Mouse (Mus musculus): Measurements from ENCODE around the gene Gabrb2. TPM values are rescaled to one million over a fixed set of nuclear protein-coding genes. Genes with fewer than 3 reads are reported as not detected.

The Gabrb2 gene
- polyA plus RNA-seq, 1 experiment from 2014 or later: 0.35 TPM

DNA sequence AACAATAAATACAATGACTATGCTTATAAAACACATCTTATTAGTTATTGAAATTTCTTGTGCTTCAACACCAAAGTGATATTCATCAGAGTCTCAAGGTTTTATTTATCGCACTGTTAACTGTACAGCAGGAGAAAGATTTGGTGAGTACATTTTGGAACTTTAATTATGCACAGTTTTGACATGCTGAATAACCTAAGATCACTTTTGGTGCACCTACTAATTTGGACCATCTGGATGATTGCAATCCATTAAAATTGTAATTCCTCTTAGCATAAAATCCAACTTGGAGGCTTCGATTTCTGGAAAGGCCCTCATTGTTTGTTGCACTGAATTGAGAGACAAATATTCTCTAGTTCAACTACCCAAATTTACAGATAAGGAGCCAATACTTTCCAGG lies 123.3 kb downstream of the Gabrb2 start:
- Histone ChIP-seq H3K4me2 (no peak overlapping the region), H3K27ac (no peak overlapping the region), H3K27me3 (replicated peaks) (no peaks in the 10 kb centered on the region), H3K9me3 (replicated peaks) (no peaks in the 10 kb centered on the region), H3K4me1 (no peaks in the 10 kb centered on the region), H3K9ac (no peak overlapping the region), H3K4me3 (no peak overlapping the region), H3K36me3 (no peaks in the 10 kb centered on the region)
- 62% methylated on average over 2 of the region's 2 CpGs for WGBS (ENCODE audit: insufficient replicate concordance)
- no peak for ATAC-seq

DNA sequence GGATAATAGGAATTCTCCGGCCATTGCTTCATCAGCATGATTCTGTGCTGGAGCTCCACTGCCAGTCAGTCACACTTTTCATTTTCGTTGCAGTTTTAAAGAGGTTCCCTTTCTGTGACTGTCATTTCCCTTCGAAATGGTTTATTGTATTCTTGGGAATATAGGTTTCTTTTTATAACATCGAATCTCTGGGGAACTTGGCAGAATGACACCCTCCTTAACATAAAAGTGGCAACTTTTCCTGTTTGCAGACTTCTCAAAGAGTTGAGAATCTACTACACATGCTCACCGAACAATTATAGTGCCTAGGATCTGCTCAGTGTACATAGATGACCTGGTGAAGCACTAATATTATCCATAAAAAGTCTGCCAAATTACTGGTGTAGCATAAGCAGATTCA lies 146.5 kb downstream of the Gabrb2 start:
- H3K4me1 ChIP-seq: no peaks in the 10 kb centered on the region
- no peak overlapping the region for H3K4me2 ChIP-seq
- H3K36me3 ChIP-seq: no peaks in the 10 kb centered on the region
- no peaks in the 10 kb centered on the region for H3K27me3 ChIP-seq (replicated peaks)
- no peak overlapping the region for H3K27ac ChIP-seq
- ATAC-seq: no peak
- 63% methylated on average over 5 of the region's 5 CpGs for WGBS (ENCODE audit: insufficient replicate concordance)
- H3K4me3 ChIP-seq: no peak overlapping the region
- no peak overlapping the region for H3K9ac ChIP-seq
- H3K9me3 ChIP-seq (replicated peaks): no peaks in the 10 kb centered on the region

DNA sequence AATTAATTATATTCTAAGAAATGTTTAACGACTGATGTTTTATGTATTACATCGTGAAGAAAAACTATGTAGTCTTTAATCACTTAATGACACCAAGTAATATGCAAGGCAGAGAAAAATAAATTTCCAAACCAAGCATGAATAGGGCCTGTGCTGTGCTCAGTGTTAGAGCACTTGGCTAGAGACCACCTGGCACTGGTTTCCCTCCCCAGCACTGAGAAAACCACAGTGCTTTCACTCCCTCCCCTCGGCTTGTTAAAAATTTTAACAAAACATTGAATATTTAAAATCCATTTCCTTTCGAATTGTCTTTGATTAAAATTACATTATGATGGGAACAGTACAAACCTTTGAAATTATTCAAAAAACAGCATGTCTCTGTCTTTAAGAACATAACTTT lies 151.9 kb downstream of the Gabrb2 start:
- H3K9me3 ChIP-seq (replicated peaks): no peaks in the 10 kb centered on the region
- 57% methylated on average over 4 of the region's 4 CpGs for WGBS (ENCODE audit: insufficient replicate concordance)
- H3K4me3 ChIP-seq: no peak overlapping the region
- H3K27ac ChIP-seq: no peak overlapping the region
- H3K27me3 ChIP-seq (replicated peaks): no peaks in the 10 kb centered on the region
- ATAC-seq: no peak
- no peak overlapping the region for H3K4me2 ChIP-seq
- no peak overlapping the region for H3K9ac ChIP-seq
- H3K4me1 ChIP-seq: no peaks in the 10 kb centered on the region
- no peaks in the 10 kb centered on the region for H3K36me3 ChIP-seq

DNA sequence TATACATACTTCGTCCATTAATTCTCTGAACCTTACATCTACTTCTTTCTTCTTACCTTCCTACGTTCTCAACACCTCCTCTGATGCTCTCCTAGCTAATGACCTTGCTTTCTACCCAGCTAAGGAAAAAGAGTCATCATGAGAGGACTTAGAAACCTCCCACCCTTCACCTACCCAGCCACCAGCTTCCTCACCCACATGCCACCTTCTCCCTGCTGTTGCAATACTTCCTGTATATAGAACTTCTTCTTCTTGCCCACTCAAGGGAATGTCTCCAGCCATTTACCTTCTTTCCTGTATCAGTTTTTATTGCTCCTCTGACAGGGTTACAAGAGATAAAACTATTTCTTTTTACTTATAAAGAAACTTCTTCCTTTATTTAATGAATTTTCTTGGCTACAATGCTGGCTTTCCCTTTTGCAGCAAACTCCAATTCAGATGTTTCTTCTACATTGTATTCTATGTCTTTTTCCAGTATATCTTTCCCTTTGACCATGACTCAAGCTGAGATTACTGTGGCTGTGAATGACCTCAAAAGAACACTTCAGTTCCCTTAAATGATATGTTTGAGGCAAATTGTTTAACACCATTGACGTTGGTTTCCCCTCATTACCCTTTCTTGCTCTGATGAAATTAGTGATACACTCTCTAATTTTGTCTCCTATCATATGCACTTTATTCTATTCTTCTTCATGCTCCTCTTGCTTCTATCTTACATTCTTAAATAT lies 155.8 kb downstream of the Gabrb2 start:
- H3K27ac ChIP-seq: no peak overlapping the region
- H3K27me3 ChIP-seq (replicated peaks): no peaks in the 10 kb centered on the region
- no peak overlapping the region for H3K4me2 ChIP-seq
- no peaks in the 10 kb centered on the region for H3K9me3 ChIP-seq (replicated peaks)
- no peaks in the 10 kb centered on the region for H3K4me1 ChIP-seq
- H3K9ac ChIP-seq: no peak overlapping the region
- 67% methylated on average over 3 of the region's 3 CpGs for WGBS (ENCODE audit: insufficient replicate concordance)
- no peaks in the 10 kb centered on the region for H3K36me3 ChIP-seq
- no peak for ATAC-seq
- no peak overlapping the region for H3K4me3 ChIP-seq

DNA sequence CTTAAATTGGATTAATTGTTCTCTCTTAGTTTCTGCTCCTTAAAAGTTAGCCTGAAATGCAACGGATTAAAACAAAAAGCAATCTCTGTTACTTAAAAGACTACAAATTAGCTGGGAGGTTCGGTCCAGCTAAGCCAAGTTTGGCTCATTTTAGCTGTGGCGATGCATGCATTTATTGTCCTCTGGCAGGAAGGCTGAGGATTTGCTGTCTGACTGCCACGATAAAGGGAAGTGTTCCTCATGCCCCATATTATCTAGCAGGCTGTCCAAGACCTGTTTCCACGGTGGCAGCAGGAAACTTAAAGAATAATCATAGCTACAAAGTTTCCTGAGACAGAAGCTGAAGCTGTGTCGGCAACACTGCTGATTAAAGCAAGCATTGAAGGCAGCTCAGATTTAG lies 160.2 kb downstream of the Gabrb2 start:
- Histone ChIP-seq H3K4me3 (no peak overlapping the region), H3K27ac (no peak overlapping the region), H3K9ac (no peak overlapping the region), H3K27me3 (replicated peaks) (no peaks in the 10 kb centered on the region), H3K4me1 (no peaks in the 10 kb centered on the region), H3K4me2 (no peak overlapping the region), H3K9me3 (replicated peaks) (no peaks in the 10 kb centered on the region), H3K36me3 (no peaks in the 10 kb centered on the region)
- 51% methylated on average over 6 of the region's 6 CpGs for WGBS (ENCODE audit: insufficient replicate concordance)
- no peak for ATAC-seq

DNA sequence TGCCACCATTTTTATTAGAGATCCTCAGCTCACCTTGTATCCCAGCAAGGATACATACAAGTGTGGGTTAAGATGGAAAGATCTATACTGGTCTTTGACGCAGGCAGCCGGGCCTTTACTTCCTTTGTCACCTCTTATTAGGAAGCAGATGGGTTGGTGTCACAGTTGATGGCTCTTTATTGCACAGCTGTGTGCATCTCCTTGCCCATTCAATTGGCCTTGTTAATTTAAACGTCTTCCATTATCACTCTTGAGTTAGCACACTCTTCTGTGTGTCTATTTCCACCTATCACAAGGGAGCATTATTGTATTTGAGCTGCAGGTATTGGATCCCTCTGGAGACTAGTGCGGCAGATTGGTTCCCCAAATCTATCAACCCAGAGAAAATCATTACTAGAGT lies 161.6 kb downstream of the Gabrb2 start:
- ATAC-seq: no peak
- Histone ChIP-seq H3K4me3 (no peak overlapping the region), H3K9me3 (replicated peaks) (no peaks in the 10 kb centered on the region), H3K36me3 (no peaks in the 10 kb centered on the region), H3K27me3 (replicated peaks) (no peaks in the 10 kb centered on the region), H3K4me2 (no peak overlapping the region), H3K4me1 (no peaks in the 10 kb centered on the region), H3K27ac (no peak overlapping the region), H3K9ac (no peak overlapping the region)
- WGBS (ENCODE audit: insufficient replicate concordance): 65% methylated on average over 4 of the region's 4 CpGs

DNA sequence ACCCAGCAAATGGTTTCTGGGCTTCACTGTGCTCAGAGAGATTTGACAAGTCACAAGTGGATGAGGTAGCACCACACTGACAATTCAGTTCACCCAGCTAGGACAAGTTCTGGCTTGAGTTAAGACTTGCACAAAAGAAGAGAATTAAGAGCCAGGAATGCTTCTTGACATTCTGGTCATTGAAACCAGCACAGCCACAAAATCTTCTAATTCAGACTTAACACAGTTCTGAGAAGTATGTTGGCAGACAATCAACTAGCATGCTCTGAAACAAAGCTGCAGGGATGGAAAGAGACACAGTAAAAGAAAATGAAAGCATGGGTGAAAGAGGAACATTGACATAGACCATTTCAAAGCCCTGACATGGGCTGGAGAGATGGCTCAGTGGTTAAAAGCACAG lies 162.2 kb downstream of the Gabrb2 start:
- ATAC-seq: no peak

DNA sequence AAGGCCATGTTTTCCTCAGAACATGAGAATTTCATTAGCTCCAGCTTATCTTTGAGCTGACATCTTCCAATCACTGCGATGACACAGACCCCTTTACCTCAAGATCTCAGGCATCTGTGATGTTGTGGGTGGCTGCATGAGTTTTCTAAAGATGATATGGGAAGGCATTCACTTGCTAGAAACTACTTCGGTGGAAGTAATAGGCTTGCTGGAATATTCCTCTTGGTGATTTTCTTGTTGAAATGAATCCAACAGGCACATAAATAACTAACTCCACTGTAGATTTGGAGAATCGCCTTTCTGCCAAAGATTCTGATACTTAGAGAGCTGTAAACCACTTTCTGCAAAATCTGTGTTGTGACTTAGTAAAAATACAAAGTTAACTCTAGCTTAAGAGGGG lies 172.9 kb downstream of the Gabrb2 start:
- Histone ChIP-seq H3K4me1 (no peaks in the 10 kb centered on the region), H3K4me3 (no peak overlapping the region), H3K9ac (no peak overlapping the region), H3K36me3 (no peaks in the 10 kb centered on the region), H3K27ac (no peak overlapping the region), H3K27me3 (replicated peaks) (no peaks in the 10 kb centered on the region), H3K9me3 (replicated peaks) (no peaks in the 10 kb centered on the region), H3K4me2 (no peak overlapping the region)
- 61% methylated on average over 3 of the region's 3 CpGs for WGBS (ENCODE audit: insufficient replicate concordance)
- no peak for ATAC-seq

More for the DNA sequence above, 162.2 kb downstream of the Gabrb2 start:
- H3K9ac ChIP-seq: no peak overlapping the region
- H3K4me3 ChIP-seq: no peak overlapping the region
- H3K4me1 ChIP-seq: no peaks in the 10 kb centered on the region
- H3K27me3 ChIP-seq (replicated peaks): no peaks in the 10 kb centered on the region
- no peaks in the 10 kb centered on the region for H3K36me3 ChIP-seq
- H3K9me3 ChIP-seq (replicated peaks): no peaks in the 10 kb centered on the region
- no peak overlapping the region for H3K27ac ChIP-seq
- H3K4me2 ChIP-seq: no peak overlapping the region

DNA sequence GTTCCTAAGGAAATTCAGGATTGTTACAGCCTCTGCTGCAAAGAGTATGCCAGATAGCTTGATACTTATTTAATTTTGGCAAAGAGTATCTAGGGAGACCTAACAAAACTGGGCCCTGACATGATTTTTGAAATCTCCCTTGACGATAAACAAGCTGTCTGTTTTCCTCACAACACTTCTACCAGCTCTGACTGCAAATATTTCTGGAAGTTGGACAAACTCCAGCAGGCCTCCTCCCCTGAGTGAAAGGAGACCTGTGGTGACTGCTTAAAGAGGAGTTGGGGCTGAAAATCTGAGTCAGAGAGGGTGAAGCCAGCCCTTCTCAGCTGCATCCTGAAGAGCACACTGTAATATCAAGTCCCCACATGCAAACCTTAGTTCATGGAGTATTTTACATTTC lies 186.7 kb downstream of the Gabrb2 start:
- no peak overlapping the region for H3K27ac ChIP-seq
- H3K4me3 ChIP-seq: no peak overlapping the region
- no peaks in the 10 kb centered on the region for H3K9me3 ChIP-seq (replicated peaks)
- H3K4me2 ChIP-seq: no peak overlapping the region
- ATAC-seq: no peak
- H3K4me1 ChIP-seq: no peaks in the 10 kb centered on the region
- no peak overlapping the region for H3K9ac ChIP-seq
- WGBS (ENCODE audit: insufficient replicate concordance): 79% methylated on average over 1 of the region's 1 CpGs
- no peaks in the 10 kb centered on the region for H3K27me3 ChIP-seq (replicated peaks)
- no peaks in the 10 kb centered on the region for H3K36me3 ChIP-seq

DNA sequence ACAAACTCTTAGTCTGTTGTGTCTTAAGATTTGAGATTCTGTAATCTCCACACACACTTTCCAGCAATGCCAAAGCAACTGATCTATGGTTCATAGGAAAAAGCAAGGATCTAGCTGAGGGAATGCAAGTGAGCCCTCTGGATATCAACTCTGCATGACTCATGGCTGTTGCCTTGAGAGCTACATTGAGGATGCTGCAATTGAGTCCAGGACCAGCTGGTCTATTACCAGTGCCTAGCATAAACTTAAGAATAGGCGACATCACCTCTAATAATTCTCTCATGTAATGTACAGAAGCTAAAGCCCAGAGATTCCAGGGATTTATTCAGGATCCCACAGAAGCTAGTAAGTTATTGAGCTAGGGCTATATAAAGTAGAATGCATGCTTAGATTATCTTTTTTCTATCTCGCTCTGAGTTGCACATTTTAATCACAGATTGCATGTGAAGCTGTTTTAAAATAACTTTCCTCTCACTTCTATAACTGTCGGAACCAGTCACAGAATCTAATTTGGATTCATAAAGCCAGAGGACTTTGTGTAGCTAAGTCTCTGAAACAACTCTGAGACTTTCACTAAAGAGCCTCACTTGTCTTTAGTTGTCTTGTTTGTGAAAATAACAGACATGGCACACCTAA lies 189.7 kb downstream of the Gabrb2 start:
- H3K27me3 ChIP-seq (replicated peaks): no peaks in the 10 kb centered on the region
- H3K4me1 ChIP-seq: no peaks in the 10 kb centered on the region
- WGBS (ENCODE audit: insufficient replicate concordance): 64% methylated on average over 3 of the region's 3 CpGs
- H3K9ac ChIP-seq: no peak overlapping the region
- no peak for ATAC-seq
- H3K4me2 ChIP-seq: no peak overlapping the region
- no peak overlapping the region for H3K4me3 ChIP-seq
- no peak overlapping the region for H3K27ac ChIP-seq
- H3K36me3 ChIP-seq: no peaks in the 10 kb centered on the region
- H3K9me3 ChIP-seq (replicated peaks): no peaks in the 10 kb centered on the region

DNA sequence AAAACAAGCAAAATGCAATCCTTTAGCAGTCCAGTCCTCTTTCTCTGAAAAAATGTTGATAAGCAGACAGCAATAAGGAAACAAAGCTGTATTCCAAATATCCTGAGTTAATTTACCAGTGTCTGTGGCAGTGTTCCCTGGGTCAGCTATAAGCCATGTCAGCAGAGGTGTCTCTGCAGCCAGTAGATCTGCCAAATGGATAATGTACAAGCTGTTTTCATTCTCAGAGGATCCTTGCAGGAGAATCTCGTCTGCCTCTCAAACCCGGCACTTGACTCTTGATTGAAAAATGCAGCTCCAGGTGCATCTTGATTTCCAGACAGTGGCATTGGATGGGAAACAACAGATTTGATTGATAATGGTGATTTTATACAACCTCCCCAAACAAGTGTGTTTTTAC lies 198.6 kb downstream of the Gabrb2 start:
- 71% methylated on average over 2 of the region's 2 CpGs for WGBS (ENCODE audit: insufficient replicate concordance)
- ATAC-seq: no peak

DNA sequence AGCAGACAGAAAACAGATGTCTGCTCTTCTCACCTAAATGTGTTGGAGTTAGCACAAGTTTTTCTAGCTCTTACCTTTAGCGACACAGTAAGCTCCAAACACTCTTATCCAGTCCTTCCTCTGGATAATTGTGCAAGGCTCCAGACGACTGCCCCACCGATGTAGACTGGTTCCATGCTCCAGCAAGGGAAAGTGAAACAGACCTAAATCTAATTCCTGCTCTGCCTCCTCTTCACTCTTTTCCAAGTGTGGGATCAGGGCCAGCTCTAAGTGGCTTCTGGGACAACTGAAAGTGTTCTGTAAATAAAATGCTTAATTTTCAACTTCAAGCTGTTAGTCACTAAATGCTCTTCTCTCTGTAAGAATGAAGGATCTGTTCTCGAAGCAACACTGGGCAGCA lies 201.6 kb downstream of the Gabrb2 start:
- Histone ChIP-seq H3K4me3 (no peak overlapping the region), H3K27ac (no peak overlapping the region), H3K36me3 (no peaks in the 10 kb centered on the region), H3K4me1 (no peaks in the 10 kb centered on the region), H3K9me3 (replicated peaks) (no peaks in the 10 kb centered on the region), H3K4me2 (no peak overlapping the region), H3K27me3 (replicated peaks) (no peaks in the 10 kb centered on the region), H3K9ac (no peak overlapping the region)
- 64% methylated on average over 4 of the region's 4 CpGs for WGBS (ENCODE audit: insufficient replicate concordance)
- ATAC-seq: no peak

More for the DNA sequence above, 198.6 kb downstream of the Gabrb2 start:
- H3K9me3 ChIP-seq (replicated peaks): no peaks in the 10 kb centered on the region
- H3K4me2 ChIP-seq: no peak overlapping the region
- H3K4me1 ChIP-seq: no peaks in the 10 kb centered on the region
- H3K36me3 ChIP-seq: no peaks in the 10 kb centered on the region
- no peaks in the 10 kb centered on the region for H3K27me3 ChIP-seq (replicated peaks)
- no peak overlapping the region for H3K9ac ChIP-seq
- no peak overlapping the region for H3K4me3 ChIP-seq
- H3K27ac ChIP-seq: no peak overlapping the region

DNA sequence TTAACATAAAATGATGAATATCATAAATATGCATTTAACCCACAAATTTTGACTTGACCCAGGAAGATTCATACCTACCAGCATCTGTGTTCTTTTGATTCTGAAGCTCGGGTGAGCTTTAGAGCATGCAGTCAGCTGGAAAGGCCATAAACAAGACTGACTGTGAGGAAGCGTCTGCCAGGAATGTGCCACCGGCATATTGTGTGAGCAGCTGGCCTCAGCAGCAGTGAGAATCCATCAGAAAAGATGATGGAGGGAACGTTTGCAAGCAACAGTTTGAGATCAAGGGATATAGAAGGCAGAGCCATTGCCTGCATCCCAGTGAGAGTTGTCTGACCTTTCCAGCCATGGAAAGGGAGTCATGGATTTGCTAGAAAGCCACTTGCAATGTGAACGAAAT lies 230.6 kb downstream of the Gabrb2 start:
- no peaks in the 10 kb centered on the region for H3K27me3 ChIP-seq (replicated peaks)
- H3K36me3 ChIP-seq: no peaks in the 10 kb centered on the region
- no peaks in the 10 kb centered on the region for H3K4me1 ChIP-seq
- H3K27ac ChIP-seq: no peak overlapping the region
- 55% methylated on average over 5 of the region's 5 CpGs for WGBS (ENCODE audit: insufficient replicate concordance)
- ATAC-seq: no peak
- no peak overlapping the region for H3K4me2 ChIP-seq
- no peak overlapping the region for H3K9ac ChIP-seq
- H3K4me3 ChIP-seq: no peak overlapping the region
- no peaks in the 10 kb centered on the region for H3K9me3 ChIP-seq (replicated peaks)

Data from liver, embryonic 12.5 days (tissue).